Mouse (Mus musculus): ENCODE data around the gene Cpe. TPM values are rescaled to one million over a fixed set of nuclear protein-coding genes. Genes with fewer than 3 reads are reported as not detected.

Gene Cpe
- total RNA-seq, 2 experiments from 2014 or later: 2,160 to 2,285 TPM

DNA sequence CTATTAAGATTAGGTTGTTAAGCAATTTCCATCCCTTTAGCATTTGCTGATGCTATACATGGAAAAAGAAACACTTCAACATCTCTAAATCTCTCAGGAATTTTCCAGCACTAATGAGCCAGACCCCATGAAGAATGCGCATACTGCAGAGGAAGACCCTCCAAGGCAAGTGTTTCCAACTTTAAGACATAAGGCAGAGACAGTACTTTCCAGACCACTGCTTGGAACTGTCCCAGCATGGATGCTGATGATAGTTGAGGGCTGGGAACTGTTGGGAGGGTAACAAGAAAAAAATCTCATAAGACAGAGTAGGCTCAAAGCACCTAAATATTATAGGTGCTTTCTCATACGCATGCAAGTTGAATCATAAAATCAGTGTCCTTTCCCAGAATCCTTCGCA is 50.1 kb downstream of the Cpe start:
- intact Hi-C loops (cut with DNase I): no loop called here

DNA sequence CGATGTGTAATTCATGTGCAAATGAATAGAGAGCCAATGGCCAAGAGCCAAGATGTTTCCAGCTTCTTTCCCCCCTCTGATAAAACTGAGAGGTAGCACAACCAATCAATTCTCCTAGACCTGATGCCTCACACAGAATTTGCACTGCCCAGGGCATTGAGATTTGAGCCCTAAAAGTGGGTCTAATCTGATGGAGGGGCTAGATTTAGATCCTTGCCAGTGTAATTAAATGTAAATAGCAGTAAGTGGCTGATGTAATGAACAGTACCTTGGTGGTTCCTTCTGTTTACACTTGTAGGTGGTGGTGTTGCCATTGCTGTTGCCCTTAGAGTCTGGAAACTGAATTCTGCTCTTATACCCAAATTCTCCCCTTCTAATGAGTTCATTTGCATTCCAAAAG is 52.3 kb downstream of the Cpe start:
- intact Hi-C loops (cut with DNase I): no loop called here
- no peak for DNase-seq (ENCODE audit: low spot score in 2 of 2)

More for the DNA sequence above, 50.1 kb downstream of the Cpe start:
- DNase-seq (ENCODE audit: low spot score in 2 of 2): no peak

DNA sequence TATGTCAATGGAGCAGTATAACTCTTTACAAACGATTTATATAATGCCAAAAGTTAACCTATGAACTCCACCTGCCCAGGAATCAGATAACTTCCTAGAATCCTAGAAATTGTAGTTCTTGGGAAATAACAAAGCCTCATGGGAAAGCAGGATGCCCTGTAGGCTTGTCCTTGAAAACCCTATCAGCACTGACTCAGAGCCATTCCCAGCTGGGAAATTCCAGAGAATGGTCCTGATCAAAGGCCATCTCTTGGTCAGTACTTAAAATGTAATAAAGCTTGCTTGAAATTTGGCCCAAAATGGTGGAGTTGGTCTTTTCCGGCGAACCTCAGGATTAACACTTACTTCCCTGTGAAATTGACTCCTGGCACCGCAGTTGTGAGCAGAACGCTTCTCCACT is 53.2 kb downstream of the Cpe start:
- intact Hi-C loops (cut with DNase I): no loop called here

DNA sequence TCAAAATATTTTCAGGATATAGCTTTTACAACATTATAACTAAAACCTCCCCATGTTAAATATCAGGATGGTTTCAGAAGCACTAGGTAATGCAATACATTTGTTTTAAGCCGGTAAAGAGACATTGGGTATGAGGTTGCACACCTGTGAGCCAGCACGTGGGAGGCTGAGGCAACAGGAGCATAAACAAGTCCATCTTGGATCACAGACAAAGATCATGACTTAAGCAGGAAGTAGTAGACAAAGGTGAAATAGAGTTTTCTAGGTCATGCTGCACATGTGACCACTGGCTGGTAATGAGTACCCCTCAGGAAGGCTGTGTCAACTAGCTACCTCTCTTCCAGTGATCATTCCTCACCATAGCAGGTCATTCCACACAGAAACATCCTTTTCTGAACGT is 58.0 kb downstream of the Cpe start:
- intact Hi-C loops (cut with DNase I): no loop called here
- peak in 1 of 2 experiments; percentile 2 for DNase-seq (ENCODE audit: low spot score in 2 of 2)

More for the DNA sequence above, 53.2 kb downstream of the Cpe start:
- DNase-seq (ENCODE audit: low spot score in 2 of 2): no peak

DNA sequence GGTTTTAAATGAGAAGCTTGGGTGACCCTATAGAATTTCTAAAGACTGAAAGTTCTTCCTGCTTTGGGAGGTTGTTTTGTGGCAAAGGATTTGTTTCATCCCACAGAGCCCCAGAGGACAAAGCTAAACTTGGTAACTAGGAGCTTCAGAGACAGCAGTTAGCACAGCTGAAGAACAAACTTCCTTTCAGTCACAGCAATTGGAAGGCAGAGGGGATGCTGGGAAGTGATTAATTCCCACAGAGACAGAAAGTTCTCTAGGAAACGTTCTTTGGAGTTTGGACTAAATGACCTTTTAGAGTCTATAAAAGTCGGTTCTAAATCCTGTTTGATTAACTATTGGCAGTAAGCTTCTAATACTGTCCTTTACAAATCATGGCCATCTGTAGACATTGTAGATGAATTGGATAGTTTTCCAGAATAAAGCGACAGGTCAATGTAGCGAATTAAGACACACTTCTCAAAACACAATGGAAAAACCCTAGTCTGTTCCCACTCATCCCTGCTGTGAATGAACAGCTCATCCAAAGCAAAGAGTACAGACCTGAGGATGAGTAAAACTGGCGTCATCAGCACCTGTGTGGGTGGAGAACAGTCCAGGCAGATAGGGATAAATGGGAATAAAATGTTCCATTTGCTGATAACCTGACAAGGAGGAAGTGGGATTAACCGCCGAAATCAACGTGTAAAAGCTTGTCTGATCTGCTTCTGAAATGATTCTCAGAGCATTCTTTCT is 58.6 kb downstream of the Cpe start:
- DNase-seq (ENCODE audit: low spot score in 2 of 2): peak; percentile 49 to 62
- intact Hi-C loops (cut with DNase I): no loop called here

DNA sequence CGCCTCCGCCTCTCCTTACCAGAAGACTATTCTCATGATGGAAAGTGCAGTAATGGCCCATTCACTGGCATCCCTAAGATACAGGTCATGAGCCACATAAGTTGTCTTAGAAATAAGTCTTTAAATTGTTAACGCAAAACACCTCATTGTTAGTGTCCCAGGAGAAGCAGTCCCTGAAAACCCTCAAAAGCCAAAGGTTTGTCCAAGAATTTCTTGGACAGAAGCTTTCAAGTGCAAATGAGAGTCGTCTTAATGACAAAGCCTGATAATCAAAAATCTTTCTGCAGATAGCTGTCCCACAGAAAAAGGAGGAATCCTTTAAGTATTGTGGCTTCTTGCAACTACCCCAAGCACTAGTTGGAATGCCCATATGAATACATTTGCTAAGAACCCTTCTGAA is 60.7 kb downstream of the Cpe start:
- intact Hi-C loops (cut with DNase I): no loop called here
- no peak for DNase-seq (ENCODE audit: low spot score in 2 of 2)

DNA sequence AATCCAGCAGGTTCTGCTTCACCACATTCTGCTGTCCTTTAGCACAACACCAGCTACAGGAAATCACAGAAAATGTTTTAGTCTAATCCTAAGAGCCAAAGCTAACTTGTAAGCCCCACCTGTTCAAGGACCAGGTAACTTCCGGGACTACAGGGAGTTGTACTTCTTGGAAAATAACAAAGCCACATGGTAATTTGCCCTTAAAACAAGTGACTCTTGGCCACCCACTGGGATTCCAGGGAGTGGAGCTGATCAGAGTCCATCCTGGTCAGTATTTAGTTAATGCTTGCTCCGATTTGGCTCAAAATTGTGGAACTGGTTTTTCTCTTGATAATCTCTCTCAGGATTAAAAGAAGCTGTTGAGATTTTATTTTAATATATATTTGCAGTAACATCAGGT is 61.1 kb downstream of the Cpe start:
- intact Hi-C loops (cut with DNase I): no loop called here
- DNase-seq (ENCODE audit: low spot score in 2 of 2): no peak

DNA sequence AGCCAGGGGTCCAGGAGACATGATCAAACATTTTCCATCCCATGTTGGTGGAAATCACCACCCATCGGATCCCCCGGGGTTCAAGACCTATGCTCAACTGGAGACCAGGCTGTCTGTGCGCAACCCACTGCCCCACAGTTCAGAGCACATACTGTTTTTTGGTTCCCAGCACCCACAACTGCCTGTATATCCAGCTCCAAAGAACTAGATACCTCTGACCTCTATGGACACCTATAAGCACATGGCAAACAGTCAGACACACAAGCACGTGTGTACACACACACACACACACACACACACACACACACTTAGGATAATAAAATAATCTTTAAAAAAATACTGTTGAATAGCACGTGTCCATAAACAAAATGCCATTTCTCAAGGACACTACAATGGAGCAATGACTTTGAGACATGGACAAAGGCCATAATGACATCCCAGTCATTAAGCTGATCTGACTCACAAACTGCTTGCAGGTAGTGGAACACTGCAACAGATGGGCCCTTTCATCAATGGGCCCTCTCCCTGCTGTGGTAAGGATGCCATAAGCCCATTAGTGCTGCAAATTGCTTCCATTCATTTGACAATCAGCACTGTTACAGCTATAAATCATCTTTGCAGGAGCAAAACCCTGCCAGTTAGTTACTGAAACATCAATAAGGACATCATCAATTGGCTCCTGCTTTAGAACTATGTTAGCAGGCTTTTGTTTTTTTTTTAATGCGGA is 63.7 kb downstream of the Cpe start:
- no peak for DNase-seq (ENCODE audit: low spot score in 2 of 2)
- intact Hi-C loops (cut with DNase I): no loop called here

DNA sequence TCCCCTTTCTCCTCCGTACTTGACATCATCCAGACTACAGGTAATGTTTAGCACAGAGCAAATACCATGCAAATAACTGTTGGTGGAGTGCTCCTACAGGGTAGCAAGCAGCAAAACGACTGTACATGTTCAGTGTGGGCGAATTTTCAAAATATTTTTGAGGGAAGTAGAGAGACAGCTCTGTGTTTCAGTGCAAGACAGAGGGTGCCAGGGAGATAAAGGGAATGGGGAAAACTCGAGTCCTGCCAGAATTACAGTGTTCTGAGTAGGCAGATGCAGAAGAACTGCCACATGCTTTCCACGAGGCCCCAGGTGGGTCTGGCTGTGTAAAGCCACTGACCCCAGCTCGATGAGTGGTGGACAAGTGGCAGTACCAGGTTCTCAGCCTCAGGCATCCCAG is 64.8 kb downstream of the Cpe start:
- no peak for DNase-seq (ENCODE audit: low spot score in 2 of 2)
- intact Hi-C loops (cut with DNase I): no loop called here

DNA sequence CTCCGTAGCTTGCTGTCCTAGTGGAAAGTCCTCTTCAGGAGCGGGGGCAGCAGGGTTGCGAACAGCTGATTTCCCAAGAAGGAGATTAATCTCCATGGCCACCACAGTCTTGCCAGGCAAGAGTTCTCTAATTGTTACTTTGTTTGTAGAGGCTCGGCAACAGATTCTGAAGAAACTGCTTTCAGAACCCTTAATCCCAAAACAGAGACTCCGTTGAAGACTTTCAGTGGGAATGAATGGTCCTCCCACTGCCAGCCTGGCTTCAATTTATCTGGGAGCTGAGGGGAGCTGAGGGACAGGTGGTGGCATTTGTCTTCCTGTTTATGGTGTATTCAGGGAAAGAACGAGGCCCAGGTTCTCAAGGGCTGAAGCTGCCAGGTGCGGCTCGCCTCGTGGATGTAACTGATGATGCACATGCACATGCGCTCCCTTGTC is 68.2 kb downstream of the Cpe start:
- intact Hi-C loops (cut with DNase I): loop anchor here (5.0 kb wide), 1 partner anchor 33 kb away; no protein-coding TSS in a partner anchor
- peak; percentile 53 to 54 for DNase-seq (ENCODE audit: low spot score in 2 of 2)

DNA sequence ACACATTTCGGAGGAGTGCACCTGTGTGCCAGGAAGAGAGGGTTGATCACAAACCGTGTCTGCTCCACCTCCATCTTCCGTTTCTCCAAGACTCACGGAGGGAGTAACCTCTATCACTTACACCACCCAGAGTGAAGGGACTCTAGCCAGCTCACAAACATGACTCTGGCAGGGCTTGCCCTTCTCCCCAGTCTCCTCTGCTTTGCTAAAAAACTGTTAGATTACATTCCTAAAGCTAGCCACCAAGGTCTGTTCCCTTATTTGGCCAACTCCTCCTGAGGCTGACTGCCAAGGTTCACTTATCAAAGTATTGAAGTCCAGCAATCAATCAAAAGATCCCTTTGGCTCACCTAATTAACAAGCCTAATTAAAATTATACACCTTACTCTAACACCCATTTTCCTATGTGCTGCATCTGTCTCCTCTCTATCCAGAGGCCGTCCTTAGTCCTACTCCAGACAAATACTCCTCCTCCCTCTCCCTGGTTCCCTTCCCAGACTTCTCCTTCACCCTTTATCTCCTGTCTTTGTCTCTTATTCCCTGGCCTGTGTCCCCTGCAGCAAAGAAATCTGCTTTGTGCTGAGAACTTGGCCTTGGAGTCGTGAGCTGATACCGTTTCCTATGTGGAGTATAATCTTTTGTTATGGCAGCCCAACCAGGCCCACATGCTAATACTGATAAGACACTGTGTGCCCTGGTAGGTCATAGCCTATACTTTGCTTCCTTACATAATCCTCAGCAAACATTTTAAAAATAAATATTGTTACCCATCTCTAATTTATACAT is 72.3 kb downstream of the Cpe start:
- DNase-seq (ENCODE audit: low spot score in 2 of 2): no peak
- intact Hi-C loops (cut with DNase I): loop anchor here (5.0 kb wide), 1 partner anchor 37 kb away; no protein-coding TSS in a partner anchor

DNA sequence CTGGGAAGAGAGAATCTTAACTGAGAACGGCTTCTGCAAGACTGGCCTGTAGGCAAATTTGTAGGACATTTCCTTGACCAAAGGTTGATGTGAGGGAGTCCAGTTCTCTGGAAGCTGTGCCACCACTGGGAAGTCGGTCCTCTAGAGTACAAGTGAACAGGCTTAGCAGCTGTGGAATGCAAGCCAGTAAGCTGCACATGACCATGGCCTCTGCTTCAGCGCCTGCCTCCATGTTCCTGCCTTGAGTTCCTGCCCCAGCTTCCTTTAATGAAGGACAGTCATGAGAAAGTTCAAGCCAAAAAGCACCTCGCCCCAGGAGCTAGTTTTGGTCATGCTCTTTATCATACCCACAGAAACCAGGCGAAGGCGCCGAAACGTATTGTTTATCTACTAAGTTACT is 73.2 kb downstream of the Cpe start:
- intact Hi-C loops (cut with DNase I): loop anchor here (5.0 kb wide), 2 partner anchors 38 to 323 kb away; no protein-coding TSS in a partner anchor
- DNase-seq (ENCODE audit: low spot score in 2 of 2): no peak

DNA sequence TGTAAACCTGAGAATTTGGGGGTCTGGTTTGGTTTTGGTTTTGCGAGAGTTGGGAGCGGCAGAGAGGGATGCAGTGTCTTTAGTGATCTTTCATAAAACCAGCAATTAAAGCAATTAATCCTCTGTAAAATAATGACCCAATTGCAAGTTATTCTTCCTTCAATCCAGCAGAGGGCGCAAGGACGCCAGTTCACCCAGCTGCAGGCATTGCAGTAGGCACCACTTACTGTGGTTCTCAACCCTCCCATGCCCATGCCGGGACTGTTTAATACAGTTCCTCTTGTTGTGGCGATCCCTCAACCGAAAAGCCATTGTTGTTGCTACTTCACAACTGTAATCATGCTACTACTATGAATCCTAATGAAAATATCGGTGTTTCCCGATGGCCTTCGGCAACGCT is 74.2 kb downstream of the Cpe start:
- intact Hi-C loops (cut with DNase I): loop anchor here (1.0 to 5.0 kb wide), 2 partner anchors 74 to 324 kb away; no protein-coding TSS in a partner anchor
- DNase-seq (ENCODE audit: low spot score in 2 of 2): peak in 1 of 2 experiments; percentile 51

DNA sequence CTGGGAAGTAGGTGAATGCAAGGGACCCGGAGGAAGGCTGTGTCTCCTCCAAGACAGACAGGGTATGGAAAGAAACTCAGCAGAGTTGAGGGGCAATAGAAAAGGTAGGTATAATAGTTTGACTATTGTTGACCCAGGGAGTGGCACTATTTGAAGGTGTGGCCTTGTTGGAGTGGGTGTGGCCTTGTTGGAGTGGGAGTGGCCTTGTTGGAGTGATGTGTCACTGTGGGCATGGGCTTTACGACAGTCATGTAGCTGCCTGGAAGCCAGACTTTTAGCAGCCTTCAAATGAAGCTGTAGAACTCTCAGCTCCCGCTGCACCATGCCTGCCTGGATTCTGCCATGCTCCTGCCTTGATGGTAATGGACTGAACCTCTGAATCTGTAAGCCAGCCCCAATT is 76.3 kb downstream of the Cpe start:
- intact Hi-C loops (cut with DNase I): loop anchor here (5.0 kb wide), 1 partner anchor 326 kb away; no protein-coding TSS in a partner anchor
- no peak for DNase-seq (ENCODE audit: low spot score in 2 of 2)

DNA sequence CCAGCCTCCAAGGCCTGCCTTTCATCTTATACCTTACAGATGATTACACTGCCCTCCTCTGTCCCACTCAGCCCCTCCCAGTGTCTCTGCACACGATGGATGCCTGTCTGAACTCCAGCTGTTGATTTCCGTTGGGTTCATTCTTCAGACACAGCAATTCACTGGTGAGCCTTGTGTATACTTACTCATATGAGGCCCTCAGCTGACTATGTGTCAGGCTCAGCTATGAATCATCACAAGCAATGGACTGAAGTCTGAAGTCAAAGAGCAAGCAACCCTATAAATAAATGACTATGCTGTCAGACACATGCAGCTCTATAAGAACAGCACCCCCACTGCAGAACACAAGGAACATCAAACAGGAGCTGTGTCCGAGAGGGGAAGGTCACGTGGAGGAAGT is 77.4 kb downstream of the Cpe start:
- no peak for DNase-seq (ENCODE audit: low spot score in 2 of 2)
- intact Hi-C loops (cut with DNase I): loop anchor here (5.0 kb wide), 1 partner anchor 327 kb away; no protein-coding TSS in a partner anchor

DNA sequence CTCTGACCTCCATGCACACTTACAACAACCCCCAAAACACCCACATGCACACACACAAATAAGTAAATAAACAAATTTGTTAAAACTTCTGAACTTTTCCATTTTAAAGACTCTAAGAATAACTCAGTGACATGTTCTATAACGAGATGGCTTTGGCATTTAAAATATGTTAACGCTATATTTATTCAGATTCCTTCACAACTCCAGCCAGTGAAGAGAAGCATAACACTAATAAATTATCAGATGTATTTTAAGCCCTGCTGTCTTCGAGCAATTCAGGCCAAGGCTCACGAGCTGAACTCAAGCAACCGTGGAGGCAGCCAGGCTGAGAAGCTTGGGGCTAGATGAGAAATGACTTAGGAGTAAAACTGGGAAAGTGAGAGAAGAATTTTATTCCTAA is 79.2 kb downstream of the Cpe start:
- no peak for DNase-seq (ENCODE audit: low spot score in 2 of 2)
- intact Hi-C loops (cut with DNase I): no loop called here

DNA sequence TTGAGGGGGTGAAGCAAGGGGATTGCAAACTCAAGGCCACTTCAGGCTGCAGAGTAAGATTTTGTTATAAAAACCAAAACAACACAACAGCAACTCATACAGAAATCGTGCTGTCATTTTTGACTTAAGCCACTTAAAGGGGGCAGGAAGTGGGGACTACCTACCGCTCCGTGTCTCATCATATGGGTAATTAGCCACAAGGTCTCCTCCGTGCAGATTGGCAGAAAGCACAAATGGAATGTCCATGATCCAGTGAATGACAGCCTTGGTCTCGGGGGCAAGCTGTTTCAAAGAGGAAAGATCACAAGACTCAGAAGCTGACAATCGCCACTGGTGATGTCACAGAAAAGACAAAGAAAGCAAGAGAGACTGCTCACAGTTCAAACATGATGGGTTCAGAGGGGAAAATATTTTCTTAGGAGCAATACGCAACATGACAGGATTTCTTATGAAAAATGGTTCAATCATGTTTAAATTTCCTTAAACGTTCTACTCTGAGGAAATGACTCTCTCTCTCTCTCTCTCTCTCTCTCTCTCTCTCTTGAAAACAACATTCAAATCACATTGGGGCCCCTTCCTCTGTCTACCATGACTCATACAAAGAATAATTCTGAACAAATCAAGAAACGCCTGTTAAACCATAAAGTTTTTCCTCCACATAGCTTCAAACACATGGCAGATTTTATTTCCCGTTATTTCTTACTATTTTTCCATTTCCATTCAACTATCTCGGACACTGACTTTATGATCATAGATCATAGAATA is 81.5 kb downstream of the Cpe start:
- no peak for DNase-seq (ENCODE audit: low spot score in 2 of 2)
- intact Hi-C loops (cut with DNase I): no loop called here

DNA sequence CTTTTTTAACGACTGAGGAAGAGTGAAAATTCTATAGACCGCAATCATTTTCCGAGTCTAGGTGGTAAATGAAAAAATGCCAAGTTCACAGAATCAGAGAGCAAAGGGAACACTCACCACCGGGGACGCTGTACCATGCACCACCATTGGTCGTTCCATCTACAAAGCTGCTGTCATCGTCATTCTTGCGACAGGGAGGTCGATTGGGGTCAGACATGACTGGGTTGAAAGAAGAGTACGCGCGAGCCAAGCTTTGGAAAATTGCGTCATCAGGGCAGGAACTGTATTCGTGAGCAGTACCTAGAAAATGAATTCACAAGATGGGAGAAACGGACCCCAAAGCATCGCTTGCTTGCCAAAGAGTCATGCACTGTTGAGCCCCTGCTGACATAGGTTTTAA is 83.9 kb downstream of the Cpe start:
- DNase-seq (ENCODE audit: low spot score in 2 of 2): no peak
- intact Hi-C loops (cut with DNase I): no loop called here

DNA sequence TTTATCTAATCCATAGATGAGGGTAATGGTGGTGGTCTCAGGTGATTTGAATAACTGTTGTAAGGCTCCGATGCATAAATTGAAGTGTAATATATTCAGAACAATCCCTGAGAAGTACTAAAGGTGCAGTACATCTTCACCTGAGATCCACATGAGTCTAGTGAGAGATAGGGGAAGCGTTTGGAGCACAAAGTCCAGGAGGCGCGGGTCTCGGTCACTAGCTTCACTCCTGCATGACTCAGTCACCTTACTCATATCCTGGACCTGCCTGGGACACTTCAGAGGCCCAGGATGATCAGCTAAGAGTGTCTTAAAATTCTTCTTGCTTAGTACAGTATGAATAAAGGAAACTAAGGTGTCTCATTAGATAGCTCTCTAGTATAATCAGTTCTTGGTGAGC is 86.8 kb downstream of the Cpe start:
- intact Hi-C loops (cut with DNase I): no loop called here
- no peak for DNase-seq (ENCODE audit: low spot score in 2 of 2)

All from left cerebral cortex, postnatal 36 days (tissue).